Mouse (Mus musculus) thymus, postnatal 10 days (tissue): ENCODE data around the gene Bach2.

Experiments
- DNase-seq, 2 experiments: peaks; one replicate each; pipeline ENCODE4 v3.0.0; 2021; ENCODE audit warnings: low spot score in 2 of 2

Gene Bach2

DNA sequence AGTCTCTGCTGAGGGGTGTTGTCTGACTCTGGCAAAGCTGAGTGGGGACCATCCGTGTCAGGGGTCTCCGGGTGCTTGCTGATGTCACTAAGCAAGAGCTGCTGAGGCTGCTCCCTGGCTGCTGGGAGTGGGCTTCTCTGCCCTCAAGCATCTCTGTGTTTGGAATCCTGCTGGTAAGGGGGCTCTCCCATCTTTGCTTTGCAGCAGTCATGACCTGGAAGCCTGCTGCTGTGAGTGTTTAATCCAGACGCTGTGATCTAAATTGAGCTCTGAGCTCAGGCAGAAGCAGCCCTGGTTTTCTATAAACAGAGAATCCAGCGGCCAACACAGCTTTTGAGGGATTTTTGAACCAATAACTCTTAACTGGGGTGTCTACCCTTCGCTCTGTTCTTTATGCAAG lies 89.0 kb downstream of the Bach2 start:
- no peak for DNase-seq

- DNase-seq: no peak
Measured at GRCm38 (mm10) chr4:32328561-32328960, 90.0 kb downstream of the Bach2 start.

GRCm38 (mm10) chr4:32330584-32331314 lies 92.1 kb downstream of the Bach2 start:
- no peak for DNase-seq

GRCm38 (mm10) chr4:32332028-32332427 lies 93.4 kb downstream of the Bach2 start:
- no peak for DNase-seq

- no peak for DNase-seq
Measured at GRCm38 (mm10) chr4:32334131-32334530, 95.5 kb downstream of the Bach2 start.

DNA sequence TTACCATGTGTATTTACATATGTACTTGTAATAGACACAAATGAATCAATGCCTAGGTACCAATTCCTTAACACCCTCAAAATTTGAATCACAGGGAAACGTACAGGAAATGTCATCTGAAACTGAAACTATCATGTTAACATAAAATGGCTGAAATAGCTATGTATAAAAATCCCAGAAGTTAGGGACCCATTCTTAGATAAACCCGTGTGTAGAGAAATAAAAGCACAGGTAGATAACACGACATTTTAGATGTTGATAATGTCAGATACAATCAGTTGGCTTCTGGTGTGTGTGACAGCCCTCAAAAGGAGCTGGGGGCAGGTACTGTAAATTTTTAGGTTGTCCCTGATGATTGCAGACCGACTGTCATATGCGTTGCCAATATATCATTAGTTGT lies 96.2 kb downstream of the Bach2 start:
- DNase-seq: no peak

GRCm38 (mm10) chr4:32335659-32336058 lies 97.1 kb downstream of the Bach2 start:
- no peak for DNase-seq

DNA sequence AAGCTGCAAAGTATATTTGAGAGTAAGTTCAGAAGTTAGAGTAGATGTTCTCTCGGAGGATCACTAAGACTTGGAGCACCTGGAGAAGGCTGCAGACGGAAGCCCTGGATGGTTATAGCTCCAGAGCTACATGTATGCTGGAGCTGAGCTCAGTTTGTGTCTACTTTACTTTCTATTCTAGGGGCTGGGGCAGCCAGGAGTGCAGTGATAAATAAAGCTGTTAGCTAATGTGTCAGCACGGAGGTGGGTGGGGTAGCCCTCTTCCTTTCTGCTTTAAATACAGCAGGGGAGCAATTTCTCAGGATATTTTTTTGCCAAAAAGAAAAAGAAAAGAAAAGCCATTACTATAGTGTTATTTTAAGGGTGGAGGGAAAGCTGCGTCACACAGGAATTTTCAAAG lies 98.0 kb downstream of the Bach2 start:
- DNase-seq: no peak

GRCm38 (mm10) chr4:32337638-32338037 lies 99.0 kb downstream of the Bach2 start:
- DNase-seq: no peak

GRCm38 (mm10) chr4:32338451-32338850 lies 99.8 kb downstream of the Bach2 start:
- no peak for DNase-seq

GRCm38 (mm10) chr4:32340844-32341243 lies 102.2 kb downstream of the Bach2 start:
- DNase-seq: no peak

GRCm38 (mm10) chr4:32342269-32342668 lies 103.7 kb downstream of the Bach2 start:
- DNase-seq: peak in 1 of 2 experiments; percentile 27

- peak in 1 of 2 experiments; percentile 17 for DNase-seq
Measured at GRCm38 (mm10) chr4:32343256-32344165, 104.9 kb downstream of the Bach2 start.

DNA sequence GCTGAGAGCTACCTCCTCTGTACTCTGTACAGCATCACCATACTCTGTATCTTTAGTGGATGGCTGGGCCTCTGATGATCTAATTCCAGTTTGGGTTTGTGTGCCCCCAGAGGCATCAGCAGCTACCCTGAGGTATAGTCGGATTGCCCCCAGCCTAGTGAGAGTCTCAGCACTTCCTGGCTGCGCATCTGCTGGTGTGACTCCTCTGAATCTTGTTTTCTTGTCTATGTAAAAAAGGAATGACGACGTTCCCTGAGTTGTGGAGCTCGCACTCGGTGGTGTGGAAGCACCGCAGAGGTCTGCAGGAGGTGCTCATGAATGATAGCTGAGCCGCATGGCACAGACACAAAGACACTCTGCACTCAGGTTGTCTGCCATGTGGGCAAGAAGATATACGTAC lies 105.7 kb downstream of the Bach2 start:
- no peak for DNase-seq

- no peak for DNase-seq
Measured at GRCm38 (mm10) chr4:32347202-32347601, 108.6 kb downstream of the Bach2 start.

DNA sequence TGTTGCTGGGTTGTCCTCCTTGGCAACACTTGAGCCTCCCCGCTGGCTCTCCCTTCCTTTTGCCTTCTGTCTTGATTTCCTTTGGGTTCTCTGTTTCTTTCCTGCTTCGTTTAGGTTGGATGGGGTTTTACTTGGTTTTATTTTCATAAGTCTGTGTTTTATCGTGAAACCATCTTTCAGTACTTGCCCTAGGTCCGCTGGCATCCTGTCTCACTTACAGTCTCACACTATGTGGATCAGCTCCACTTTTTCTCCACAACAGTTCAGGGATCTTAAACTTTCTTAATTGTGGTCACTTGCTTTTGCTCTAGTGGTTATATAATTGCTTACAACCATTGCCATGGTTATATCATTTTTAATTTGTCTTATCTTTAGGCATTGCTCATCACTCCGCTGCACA lies 109.1 kb downstream of the Bach2 start:
- no peak for DNase-seq

DNA sequence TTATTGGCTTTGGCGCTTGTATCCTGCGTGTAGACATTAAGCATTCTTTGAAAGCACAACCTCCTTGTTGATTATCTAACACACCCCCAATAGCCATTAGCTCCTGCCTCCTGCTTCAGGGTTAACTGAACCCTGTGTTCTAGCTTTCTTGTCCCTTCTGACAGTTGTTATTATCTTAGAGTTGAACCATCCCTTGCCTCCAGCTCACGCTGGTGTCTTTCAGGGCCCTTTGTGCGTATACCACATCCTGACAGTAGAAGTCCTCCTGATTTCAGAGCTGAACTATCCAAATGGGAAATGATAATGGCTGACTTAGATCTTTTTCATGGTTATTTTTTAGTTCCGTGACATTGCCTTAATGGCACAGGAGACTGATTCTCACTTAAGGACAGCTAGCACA lies 110.8 kb downstream of the Bach2 start:
- no peak for DNase-seq

- DNase-seq: no peak
Measured at GRCm38 (mm10) chr4:32351236-32351635, 112.6 kb downstream of the Bach2 start.

DNA sequence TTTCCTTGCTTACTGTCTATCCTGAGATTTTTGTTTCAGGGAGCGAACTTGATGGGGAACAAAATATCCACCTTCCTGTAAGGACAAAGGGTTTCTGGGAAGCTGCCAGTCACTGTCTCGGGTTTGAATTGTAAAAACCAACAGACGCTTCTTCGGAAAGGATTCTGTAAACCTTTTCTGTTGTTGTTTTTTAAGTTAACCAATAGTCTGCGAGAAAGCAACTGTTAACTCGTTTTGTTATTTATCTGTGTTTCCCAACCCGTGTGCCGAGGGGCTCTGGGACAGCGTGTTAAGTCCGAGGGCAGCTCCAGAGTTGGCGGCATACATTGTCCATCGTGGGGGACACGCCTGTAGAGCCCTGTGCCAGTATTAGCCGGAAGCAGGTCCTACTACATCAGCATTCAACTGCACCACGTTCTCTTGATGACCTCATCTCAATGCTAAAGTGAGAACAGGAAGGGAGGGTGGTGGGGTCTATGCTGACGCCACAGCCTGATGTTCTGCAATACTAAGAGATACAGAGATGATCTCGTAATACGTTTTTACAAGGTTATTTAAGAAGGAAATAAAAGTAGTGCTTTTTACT lies 113.2 kb downstream of the Bach2 start:
- DNase-seq: no peak

DNA sequence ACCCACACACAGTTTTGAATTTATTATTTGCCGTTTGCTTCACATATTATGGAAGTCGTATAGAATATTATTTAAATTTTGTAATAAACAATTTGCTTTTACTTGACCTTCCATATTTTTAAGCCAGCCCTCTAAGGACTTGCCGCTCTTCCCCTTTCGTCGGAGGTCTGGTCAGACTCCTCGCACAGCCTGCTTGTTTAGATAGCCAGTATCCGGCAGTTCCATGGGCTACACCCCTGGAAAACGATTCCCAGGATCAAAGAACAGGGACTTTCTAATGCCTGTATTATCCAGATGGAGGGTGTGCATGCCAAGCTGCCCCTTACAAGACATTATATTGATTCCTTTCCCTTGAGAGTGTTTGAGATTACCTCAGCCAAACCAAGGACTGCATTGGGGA lies 113.8 kb downstream of the Bach2 start:
- DNase-seq: no peak

GRCm38 (mm10) chr4:32352842-32353241 lies 114.2 kb downstream of the Bach2 start:
- DNase-seq: no peak

- no peak for DNase-seq
Measured at GRCm38 (mm10) chr4:32355935-32356617, 117.5 kb downstream of the Bach2 start.
